Mouse (Mus musculus) lung, embryonic 15.5 days (tissue): ENCODE data around the gene 1700017B05Rik. TPM values are rescaled to one million over a fixed set of nuclear protein-coding genes. Genes with fewer than 3 reads are reported as not detected.

ENCODE experiments used
- polyA plus RNA-seq: library from polyadenylated mRNA; unstranded; fragments of >200 nt; fragmentation: Nextera tagmentation; extraction: Ambion mirVana; gene quantifications from 2 replicates; pipeline ENCODE4 v1.2.1, GENCODE M21; 2015

1700017B05Rik gene
- polyA plus RNA-seq, 1 experiment from 2014 or later = 21.7 TPM

Other genes with a start within 250 kb of the 1700017B05Rik start
- gene Sin3a, start 190.6 kb downstream of the 1700017B05Rik start, polyA plus RNA-seq = 33.5 and 33.9 TPM in 2 replicates
- gene Man2c1, start 131.9 kb downstream of the 1700017B05Rik start, polyA plus RNA-seq = 59.6 and 63.0 TPM in 2 replicates
- gene Neil1, start 114.3 kb downstream of the 1700017B05Rik start, polyA plus RNA-seq = 7.8 and 10.0 TPM in 2 replicates
- gene Commd4, start 104.3 kb downstream of the 1700017B05Rik start, polyA plus RNA-seq = 87.1 and 98.9 TPM in 2 replicates
- not detected in 2 replicates for gene Trcg1, start 26.1 kb downstream of the 1700017B05Rik start, polyA plus RNA-seq
- 24.9 and 27.5 TPM in 2 replicates for gene Ppcdc, start 177.5 kb upstream of the 1700017B05Rik start, polyA plus RNA-seq
- 6.3 and 6.9 TPM in 2 replicates for gene Scamp5, start 205.4 kb upstream of the 1700017B05Rik start, polyA plus RNA-seq
- gene Rpp25, start 241.4 kb upstream of the 1700017B05Rik start, polyA plus RNA-seq = 2.2 and 2.9 TPM in 2 replicates